Mouse (Mus musculus) layer of hippocampus, adult 9-10 months (tissue): ENCODE data around the gene Lyrm2.

ENCODE experiments used
- DNase-seq: peaks from one replicate; pipeline ENCODE4 v3.0.0; 2022; ENCODE audit warnings: low spot score

Lyrm2 gene

GRCm38 (mm10) chr4:32799966-32800576 lies at the start of gene Lyrm2:
Lyrm2 (plus strand) TSS chr4:32800253.
- peak; percentile 45 for DNase-seq

- DNase-seq, result peak; percentile 45
Measured at GRCm38 (mm10) chr4:32750711-32751110, 49.3 kb upstream of the Lyrm2 start.

GRCm38 (mm10) chr4:32757430-32757829 lies 42.6 kb upstream of the Lyrm2 start:
- no peak for DNase-seq

- DNase-seq, result no peak
Measured at GRCm38 (mm10) chr4:32767471-32767870, 32.6 kb upstream of the Lyrm2 start.

- no peak for DNase-seq
Measured at GRCm38 (mm10) chr4:32768046-32768445, 32.0 kb upstream of the Lyrm2 start.

DNA sequence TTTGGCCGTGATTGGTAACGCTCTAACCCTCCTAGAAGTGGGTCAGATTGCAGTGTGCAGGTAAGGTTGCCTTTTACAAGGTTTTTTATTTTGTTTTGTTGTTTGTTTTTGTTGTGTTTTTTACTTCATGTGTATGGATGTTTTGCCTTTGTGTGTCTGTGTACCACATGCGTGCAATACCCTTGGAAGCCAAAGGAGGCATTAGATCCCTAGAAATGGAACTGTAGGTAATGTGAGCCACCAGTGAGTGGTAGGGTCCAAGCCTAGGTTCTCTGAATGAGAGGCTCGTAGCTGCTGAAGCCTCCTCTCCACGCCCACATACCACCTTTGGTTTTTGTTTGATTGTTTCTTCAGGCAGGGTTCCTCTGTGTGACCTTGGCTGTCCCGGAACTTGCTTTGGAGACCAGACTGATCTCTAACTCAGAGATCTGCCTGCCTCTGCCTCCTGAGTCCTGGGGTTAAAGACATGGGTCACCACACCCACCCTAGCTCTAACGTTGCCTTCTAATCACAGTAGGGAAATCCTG lies 29.7 kb upstream of the Lyrm2 start:
- no peak for DNase-seq

- DNase-seq, result no peak
Measured at GRCm38 (mm10) chr4:32779996-32780395, 20.1 kb upstream of the Lyrm2 start.

DNA sequence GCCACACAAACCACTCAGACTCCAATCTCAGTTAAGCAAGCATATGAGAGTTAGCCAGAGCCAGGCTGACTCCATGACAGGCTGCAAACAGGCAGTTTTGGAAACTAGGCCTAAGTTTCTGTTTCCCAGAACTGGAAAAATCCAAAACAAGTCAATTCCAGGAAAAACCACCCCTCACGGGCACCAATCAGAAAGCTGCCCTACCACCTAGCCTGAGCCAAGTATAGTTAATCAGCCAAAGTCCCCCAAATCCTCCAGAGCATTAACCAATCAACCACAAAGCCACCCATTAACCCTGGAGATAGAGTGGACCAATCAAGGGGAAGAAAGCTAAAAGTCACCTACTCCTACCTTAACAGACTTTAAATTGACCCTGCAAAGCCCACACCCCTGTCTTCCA lies 12.9 kb upstream of the Lyrm2 start:
- DNase-seq, result no peak

DNA sequence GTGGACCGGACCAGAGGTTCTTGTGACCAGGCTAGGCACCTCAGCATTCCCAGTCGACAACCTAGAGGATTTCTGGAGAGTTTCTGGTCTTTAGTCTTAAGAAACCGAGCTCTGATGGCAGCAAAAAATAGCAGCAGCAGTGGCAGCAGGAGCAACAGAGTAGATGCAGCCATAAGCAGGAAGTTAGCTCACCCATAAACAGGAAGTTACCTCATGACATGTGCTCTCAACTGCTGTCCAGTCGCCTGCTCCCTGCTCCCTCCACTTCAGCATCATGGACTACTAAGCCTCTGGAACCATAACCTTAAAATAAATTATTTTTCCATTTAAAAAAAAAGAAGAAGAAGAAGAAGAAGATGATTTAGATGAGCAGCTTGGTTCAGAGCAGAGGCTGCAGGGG lies 11.0 kb upstream of the Lyrm2 start:
- DNase-seq, result no peak

GRCm38 (mm10) chr4:32798976-32799375 lies 1.1 kb upstream of the Lyrm2 start:
- no peak for DNase-seq

DNA sequence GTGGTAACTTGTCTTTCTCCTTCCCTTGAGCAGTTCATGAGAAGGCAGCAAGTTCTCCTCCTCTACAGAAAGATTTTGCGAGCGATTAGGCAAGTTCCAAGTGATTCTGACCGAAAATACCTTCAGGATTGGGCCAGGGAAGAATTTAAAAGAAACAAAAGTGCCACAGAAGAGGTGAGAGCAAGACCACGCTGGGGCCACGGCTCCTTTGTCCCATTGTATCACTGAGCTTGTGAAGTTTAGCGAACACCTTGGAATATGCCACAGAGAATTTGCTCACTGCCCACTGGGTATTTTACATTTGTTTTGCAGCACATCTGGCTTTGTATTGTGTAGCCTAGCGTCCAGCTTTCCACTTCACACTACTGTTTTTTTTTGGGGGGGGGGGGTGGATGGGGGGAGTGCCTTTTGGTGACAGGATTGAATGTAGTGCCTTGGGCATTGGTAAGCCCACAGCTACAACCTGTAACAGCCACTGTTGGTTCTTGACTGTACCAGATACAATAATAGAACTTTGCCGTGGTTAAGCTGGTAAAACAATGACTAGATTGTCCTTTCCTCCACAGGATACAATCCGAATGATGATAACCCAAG lies 621 bp downstream of the Lyrm2 start:
- DNase-seq, result no peak

- no peak for DNase-seq
Measured at GRCm38 (mm10) chr4:32817478-32817877, 17.4 kb downstream of the Lyrm2 start.

GRCm38 (mm10) chr4:32820676-32821075 lies 20.6 kb downstream of the Lyrm2 start:
- no peak for DNase-seq

DNA sequence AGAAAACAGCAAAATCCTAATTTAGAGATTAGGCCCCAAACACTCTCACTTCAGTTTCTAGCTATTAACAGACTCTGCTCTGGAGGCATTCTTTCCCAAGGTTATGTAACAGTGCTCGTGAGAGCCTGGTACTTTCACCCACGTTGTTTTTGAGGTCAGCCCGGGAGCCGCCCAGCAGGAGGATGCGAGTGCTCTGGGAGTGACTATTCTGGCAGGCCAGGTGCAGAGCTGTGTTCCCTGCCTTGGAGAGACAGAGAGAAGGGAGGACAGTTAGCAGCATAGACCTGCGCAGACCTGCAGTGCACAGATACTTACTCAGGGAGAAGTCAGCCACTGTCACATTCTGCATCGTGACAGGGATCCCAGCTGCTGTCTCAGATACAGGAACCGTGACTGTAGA lies 24.2 kb downstream of the Lyrm2 start:
- DNase-seq, result no peak

DNA sequence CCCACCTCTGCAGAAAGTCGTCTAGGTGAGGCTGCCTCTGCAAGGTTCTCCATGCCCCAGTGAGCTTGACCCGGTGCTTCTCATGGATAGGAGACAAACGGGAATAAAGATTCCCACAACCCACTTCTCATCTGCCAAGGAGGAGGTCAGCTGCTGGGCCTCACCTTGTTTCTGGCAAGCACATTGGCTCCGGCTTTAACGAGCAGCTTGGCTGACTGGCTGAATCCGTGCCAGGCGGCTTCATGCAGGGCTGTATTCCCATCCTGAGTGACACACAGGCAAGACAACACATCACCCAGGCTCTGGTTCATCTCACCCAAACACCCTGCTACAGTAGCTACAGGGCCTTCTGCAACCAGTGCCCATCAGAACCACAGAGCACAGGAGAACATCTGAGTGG lies 26.9 kb downstream of the Lyrm2 start:
- DNase-seq, result no peak

DNA sequence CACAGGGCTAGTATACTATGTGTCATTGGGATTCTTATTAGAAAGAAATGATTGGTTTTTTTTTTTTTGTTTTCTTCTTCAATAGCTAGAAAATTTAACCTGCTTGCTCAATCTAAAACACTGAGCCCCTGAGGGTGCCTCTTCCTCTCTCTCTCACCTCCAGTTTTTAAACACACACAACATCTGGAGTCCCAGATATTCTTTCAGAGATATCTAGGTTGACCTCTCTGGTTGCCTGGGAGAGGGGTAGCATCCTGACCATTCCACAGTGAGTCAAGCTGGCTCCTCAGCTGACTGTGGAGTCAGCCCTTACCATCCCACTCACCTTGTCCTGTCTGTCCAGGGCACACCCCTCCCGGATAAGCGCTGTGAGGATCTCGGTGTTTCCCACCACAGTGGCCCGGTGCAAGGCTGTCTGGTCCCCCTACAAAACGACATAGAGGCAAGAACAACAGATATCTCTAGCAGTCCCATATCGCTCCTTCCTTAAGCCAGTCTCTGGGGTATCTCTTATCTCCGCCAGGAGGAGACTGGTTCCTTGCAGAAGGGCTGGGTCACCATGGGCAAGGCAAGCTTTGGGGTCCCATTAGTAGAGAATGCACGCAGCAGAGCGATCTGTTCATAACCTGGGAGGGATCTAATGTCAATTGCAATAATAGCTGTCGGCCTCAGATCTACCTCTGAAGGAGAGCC lies 28.5 kb downstream of the Lyrm2 start:
- DNase-seq, result no peak

- no peak for DNase-seq
Measured at GRCm38 (mm10) chr4:32829316-32829715, 29.3 kb downstream of the Lyrm2 start.

DNA sequence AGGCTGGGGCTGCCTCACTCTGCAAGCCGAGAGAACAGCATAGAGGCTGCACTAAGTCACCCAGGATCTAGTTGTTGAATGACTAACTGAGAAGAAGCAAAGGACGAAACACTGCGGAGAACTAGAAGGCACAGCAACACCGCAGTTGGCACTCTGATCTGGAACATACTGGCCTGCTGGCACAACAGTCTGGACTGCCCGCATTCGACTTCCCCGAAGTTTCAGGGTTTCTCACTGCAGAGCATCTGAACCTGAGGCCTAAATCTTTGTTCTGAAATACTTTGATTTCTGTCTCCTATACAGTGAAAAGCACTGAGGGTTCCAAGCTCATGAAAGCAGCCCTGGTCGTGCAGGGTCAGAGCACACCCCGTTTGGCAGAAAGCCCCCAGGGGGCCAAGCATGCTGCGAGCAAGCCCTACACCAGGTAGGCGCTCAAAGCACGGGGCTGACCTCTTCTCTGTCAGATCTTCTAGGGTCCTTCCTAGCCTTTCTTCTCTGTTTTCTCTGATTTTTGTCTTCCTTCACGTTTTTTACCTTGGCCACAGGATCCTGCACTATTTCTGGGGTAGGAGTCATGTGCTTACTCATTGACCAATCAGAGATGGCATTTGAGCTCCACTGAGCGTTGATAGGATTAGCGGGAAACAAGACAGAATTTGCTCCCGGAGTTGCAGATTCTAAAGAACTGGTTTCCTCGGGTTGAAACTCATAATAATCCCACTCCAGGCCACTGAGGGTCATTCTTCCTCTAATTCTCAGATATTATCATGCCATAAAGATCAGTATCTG lies 33.6 kb downstream of the Lyrm2 start:
- DNase-seq, result no peak

- DNase-seq, result no peak
Measured at GRCm38 (mm10) chr4:32834541-32834940, 34.5 kb downstream of the Lyrm2 start.

GRCm38 (mm10) chr4:32836071-32836470 lies 36.0 kb downstream of the Lyrm2 start:
- DNase-seq, result no peak

GRCm38 (mm10) chr4:32838401-32838800 lies 38.3 kb downstream of the Lyrm2 start:
- no peak for DNase-seq
